In the genomic region with DNA sequence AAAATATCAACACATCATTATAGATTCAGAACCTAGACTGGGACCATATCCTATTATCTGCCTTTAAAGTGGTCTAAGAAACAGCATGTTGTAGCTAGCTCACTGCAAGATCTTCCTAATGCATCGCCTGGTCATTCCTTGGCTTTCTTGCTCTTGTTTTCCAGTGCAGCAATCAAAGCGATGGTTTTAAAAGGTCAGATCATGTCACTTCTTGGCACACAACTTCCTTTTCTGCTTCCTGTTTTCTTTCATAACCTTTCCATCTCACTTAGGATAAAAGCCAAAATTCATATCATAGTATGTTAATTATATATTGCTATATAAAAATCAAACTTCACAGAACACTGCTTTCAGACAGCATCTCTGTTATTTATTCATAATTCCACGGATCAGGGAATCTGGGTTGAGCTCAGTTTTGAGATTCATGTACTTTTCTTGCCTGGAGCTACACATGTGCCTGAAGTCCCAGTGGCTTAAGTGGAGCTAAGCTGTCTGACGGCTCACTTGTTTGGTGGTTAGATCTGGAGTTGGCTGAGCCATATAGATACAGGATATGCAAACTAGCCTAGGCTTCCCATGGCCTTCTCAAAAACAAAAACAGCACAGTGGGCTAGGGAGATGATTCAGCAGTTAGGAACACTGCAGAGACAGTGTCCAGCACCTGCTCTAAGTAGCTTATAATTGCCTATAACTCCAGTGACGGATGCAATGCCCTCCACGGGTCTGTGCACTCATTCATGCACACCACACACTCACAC, we compare ENCODE assay signal across 20 mouse cellular contexts. TPM values are rescaled to one million over a fixed set of nuclear protein-coding genes. Genes with fewer than 3 reads are reported as not detected.
DNase-seq lines count a peak whose midpoint lies in the region; ATAC-seq and TF ChIP-seq lines count a peak whose summit lies in the region.
"Had no signal": no experiment of that assay in that cellular context is flagged by ENCODE, and none has a peak within 500 bp of the region (broad histone marks: within the 10 kb centered on the region; RNA-seq: fewer than 3 reads in every experiment).

No protein-coding gene starts in this region.

- no peak for TF ChIP-seq RAD21 in CH12.LX (IDR thresholded peaks at IDR 0.05; ENCODE audit: low read depth, low read length)

- H3K9me3 ChIP-seq in kidney, postnatal 0 days (replicated peaks; ENCODE audit: low read length): peaks cover 6% of the 10 kb centered on the region; the same call in 1 of the 2 replicates
- peaks cover 3% of the 10 kb centered on the region for H3K9me3 ChIP-seq in CH12.LX (replicated peaks; ENCODE audit: low read length)
- H3K9me3 ChIP-seq: forebrain, embryonic 15.5 days had no signal

- H3K27me3 ChIP-seq in kidney, postnatal 0 days (ENCODE audit: insufficient read depth, low read length): no peaks in the 10 kb centered on the region
- H3K27me3 ChIP-seq in CH12.LX (replicated peaks): no peaks in the 10 kb centered on the region
- H3K27me3 ChIP-seq: embryonic facial prominence, embryonic 15.5 days; forebrain, embryonic 15.5 days; heart, embryonic 13.5 days; hindbrain, embryonic 13.5 days had no signal

- TF ChIP-seq EP300 in CH12.LX (IDR thresholded peaks at IDR 0.05; ENCODE audit: low read length): no peak

- H3K27ac ChIP-seq in kidney, postnatal 0 days: no peak overlapping the region; the same call in 1 of the 2 replicates
- no peak overlapping the region for H3K27ac ChIP-seq in CH12.LX (ENCODE audit: insufficient read depth, low read depth)
- H3K27ac ChIP-seq: embryonic facial prominence, embryonic 15.5 days; forebrain, embryonic 15.5 days; heart, adult 2 months; heart, embryonic 13.5 days; hindbrain, embryonic 13.5 days; hindbrain, postnatal 0 days had no signal

- intact Hi-C loops in heart, postnatal 25 days (cut with DNase I): no loop called here

- in situ Hi-C loops in CH12.LX (cut with MboI; ENCODE audit: low pct_ligation_motif_present, low pct_unique_long_range_greater_than_20kb, low sequenced_read_pairs): no loop called here

- TF ChIP-seq POLR2A in CH12.LX (IDR thresholded peaks at IDR 0.05; ENCODE audit: low read depth, low read length): no peak

- no peaks in the 10 kb centered on the region for H3K4me1 ChIP-seq in kidney, postnatal 0 days (replicated peaks; ENCODE audit: insufficient read depth, low read length)
- peaks cover 3 to 9% of the 10 kb centered on the region in 2 experiments; a peak in 3 of 4 replicates for H3K4me1 ChIP-seq in CH12.LX (ENCODE audit: control insufficient read depth in 1 of 2, insufficient read depth in 2 of 2)
- H3K4me1 ChIP-seq: embryonic facial prominence, embryonic 15.5 days; forebrain, embryonic 15.5 days; heart, embryonic 13.5 days; hindbrain, embryonic 13.5 days had no signal

- H3K4me3 ChIP-seq in kidney, postnatal 0 days (replicated peaks; ENCODE audit: low read depth, low read length): no peak overlapping the region
- no peak overlapping the region for H3K4me3 ChIP-seq in CH12.LX (replicated peaks in 1 of 3; ENCODE audit: low read depth in 2 of 3, low read length in 2 of 3, poor library complexity in 1 of 3)
- H3K4me3 ChIP-seq: embryonic facial prominence, embryonic 15.5 days; erythroblast, embryonic 14.5 days; forebrain, embryonic 15.5 days; heart, adult 2 months; heart, embryonic 13.5 days; hindbrain, embryonic 13.5 days had no signal

- dilution Hi-C loops in CH12.LX (cut with MboI; ENCODE audit: extremely low pct_ligation_motif_present, extremely low pct_unique_long_range_greater_than_20kb, low sequenced_read_pairs): no loop called here

- no peaks in the 10 kb centered on the region for H3K36me3 ChIP-seq in kidney, postnatal 0 days (ENCODE audit: insufficient read depth, low read length)
- H3K36me3 ChIP-seq in CH12.LX (replicated peaks in 1 of 2; ENCODE audit: control insufficient read depth in 1 of 2, insufficient read depth in 1 of 2, low read length in 1 of 2): no peaks in the 10 kb centered on the region
- H3K36me3 ChIP-seq: embryonic facial prominence, embryonic 15.5 days; forebrain, embryonic 15.5 days; heart, embryonic 13.5 days; hindbrain, embryonic 13.5 days had no signal

- no peak for TF ChIP-seq CTCF in kidney, postnatal 0 days (IDR thresholded peaks at IDR 0.05; ENCODE audit: low read depth)
- TF ChIP-seq CTCF in CH12.LX (conservative IDR thresholded peaks at IDR 0.05 in 1 of 2, IDR thresholded peaks at IDR 0.05 in 1 of 2; ENCODE audit: low read depth in 2 of 2, low read length in 2 of 2): no peak

- no peak overlapping the region for H3K9ac ChIP-seq in kidney, postnatal 0 days (ENCODE audit: low read depth, low read length)
- no peak overlapping the region for H3K9ac ChIP-seq in CH12.LX (ENCODE audit: insufficient read depth, low read depth)
- H3K9ac ChIP-seq: embryonic facial prominence, embryonic 15.5 days; forebrain, embryonic 15.5 days; heart, embryonic 13.5 days; hindbrain, embryonic 13.5 days had no signal

- ATAC-seq in kidney, postnatal 0 days (replicated peaks; ENCODE audit: low FRiP score, low read depth): 0 out of 2 replicates have a peak, but pooled peaks have one; percentile 21
- peak; percentile 64 for ATAC-seq in common myeloid progenitor, adult 5-6 weeks (replicated peaks; ENCODE audit: low read depth, poor library complexity, severe bottlenecking)
- ATAC-seq in megakaryocyte progenitor cell, adult 5-6 weeks (replicated peaks; ENCODE audit: poor library complexity): peak; percentile 35
- ATAC-seq in erythroid progenitor cell, adult 5-6 weeks (replicated peaks; ENCODE audit: low FRiP score, poor library complexity, severe bottlenecking): no peak
- ATAC-seq: forebrain, embryonic 15.5 days; hindbrain, postnatal 0 days had no signal

- no peak for DNase-seq in kidney, postnatal 0 days (ENCODE audit: low spot score)
- DNase-seq in kidney, postnatal 10 days: no peak
- DNase-seq in CH12.LX (ENCODE audit: extremely low read depth): peak; percentile 17
- no peak for DNase-seq in embryo, embryonic 11 days
- DNase-seq in heart, postnatal 25 days (ENCODE audit: low spot score): no peak
- DNase-seq: adrenal gland, postnatal 14 days; cerebellum, adult 11-12 months; cerebellum, adult 9-10 months; cerebellum, postnatal 25 days; heart, adult 2 months; heart, postnatal 4 days had no signal

- no peaks in the 10 kb centered on the region for H3K79me2 ChIP-seq in CH12.LX (replicated peaks; ENCODE audit: control insufficient read depth, extremely low read depth, insufficient read depth, poor library complexity, severe bottlenecking)

- 56% methylated on average over 6 of the region's 6 CpGs for WGBS in kidney, postnatal 0 days

- no peak overlapping the region for H3K4me2 ChIP-seq in kidney, postnatal 0 days (ENCODE audit: low read length)
- no peak overlapping the region for H3K4me2 ChIP-seq in CH12.LX (ENCODE audit: insufficient read depth, low read depth, poor library complexity, severe bottlenecking)
- H3K4me2 ChIP-seq: embryonic facial prominence, embryonic 15.5 days; forebrain, embryonic 15.5 days; heart, embryonic 13.5 days; hindbrain, embryonic 13.5 days had no signal

TF ChIP-seq in CH12.LX, 34 proteins besides CTCF, POLR2A, EP300 and RAD21:
- no peak for TF ChIP-seq GABPA (IDR thresholded peaks at IDR 0.05; ENCODE audit: insufficient replicate concordance, low read depth, low read length)
- no peak for TF ChIP-seq MAFK (IDR thresholded peaks at IDR 0.05; ENCODE audit: insufficient replicate concordance, low read length)
- TF ChIP-seq E2F4 (IDR thresholded peaks at IDR 0.05; ENCODE audit: insufficient replicate concordance, low read depth, low read length): no peak
TF ChIP-seq in CH12.LX: peak in this region for 0.

RNA-seq across cellular contexts. Expression of a gene that starts 32.1 kb away (rescaled TPM):
- 19.1 and 20.5 TPM in 2 replicates for polyA plus RNA-seq in kidney, postnatal 0 days (2015; fragmentation: Nextera tagmentation; extraction: Ambion mirVana)
- total RNA-seq in CH12.LX (2012; rRNA removed) (17.8 and 19.7 TPM in 2 replicates), CH12.LX (2014; rRNA removed) (19.1 and 20.8 TPM in 2 replicates)
- 22.3 and 22.9 TPM in 2 replicates for polyA plus RNA-seq in CH12.LX (2012; ENCODE audit: insufficient read length, low read depth)
- 33.8 and 38.7 TPM in 2 replicates for total RNA-seq in common myeloid progenitor, adult 5-6 weeks (2017)
- 60.7 and 65.3 TPM in 2 replicates for total RNA-seq in megakaryocyte progenitor cell, adult 5-6 weeks (2015)
- total RNA-seq in megakaryocyte progenitor cell, adult 5-6 weeks (2017): 38.1 and 56.2 TPM in 2 replicates
- total RNA-seq in erythroid progenitor cell, adult 5-6 weeks (2015; ENCODE audit: low replicate concordance): 103 and 135 TPM in 2 replicates
- 105 and 112 TPM in 2 replicates for total RNA-seq in erythroid progenitor cell, adult 5-6 weeks (2017; ENCODE audit: low replicate concordance)
- 10 to 100 TPM; 15.4 to 16.7 TPM for total RNA-seq in heart, postnatal 25 days (2021)

RNA-seq across cellular contexts. Expression of a gene that starts 34.9 kb away (rescaled TPM):
- 35.9 and 36.6 TPM in 2 replicates for polyA plus RNA-seq in kidney, postnatal 0 days (2015; fragmentation: Nextera tagmentation; extraction: Ambion mirVana)
- total RNA-seq in CH12.LX (2012; rRNA removed): 27.0 and 27.1 TPM in 2 replicates
- total RNA-seq in CH12.LX (2014; rRNA removed): 33.4 and 35.1 TPM in 2 replicates
- polyA plus RNA-seq in CH12.LX (2012; ENCODE audit: insufficient read length, low read depth): 28.4 and 32.8 TPM in 2 replicates
- total RNA-seq in common myeloid progenitor, adult 5-6 weeks (2017): 87.9 and 104 TPM in 2 replicates
- 46.9 and 55.3 TPM in 2 replicates for total RNA-seq in megakaryocyte progenitor cell, adult 5-6 weeks (2015)
- total RNA-seq in megakaryocyte progenitor cell, adult 5-6 weeks (2017): 50.9 and 65.1 TPM in 2 replicates
- 37.1 and 59.1 TPM in 2 replicates for total RNA-seq in erythroid progenitor cell, adult 5-6 weeks (2015; ENCODE audit: low replicate concordance)
- total RNA-seq in erythroid progenitor cell, adult 5-6 weeks (2017; ENCODE audit: low replicate concordance): 44.7 and 50.4 TPM in 2 replicates
- total RNA-seq in heart, postnatal 25 days (2021): 10 to 100 TPM; 23.1 to 26.1 TPM
